Mouse (Mus musculus): ENCODE results near the gene Epor. TPM values are rescaled to one million over a fixed set of nuclear protein-coding genes. Genes with fewer than 3 reads are reported as not detected.
A peak's percentile ranks its signal among the peaks of the same experiment; 100 is the strongest.

Gene Epor
- polyA plus RNA-seq, 1 experiment from 2014 or later, result 3.8 TPM

DNA sequence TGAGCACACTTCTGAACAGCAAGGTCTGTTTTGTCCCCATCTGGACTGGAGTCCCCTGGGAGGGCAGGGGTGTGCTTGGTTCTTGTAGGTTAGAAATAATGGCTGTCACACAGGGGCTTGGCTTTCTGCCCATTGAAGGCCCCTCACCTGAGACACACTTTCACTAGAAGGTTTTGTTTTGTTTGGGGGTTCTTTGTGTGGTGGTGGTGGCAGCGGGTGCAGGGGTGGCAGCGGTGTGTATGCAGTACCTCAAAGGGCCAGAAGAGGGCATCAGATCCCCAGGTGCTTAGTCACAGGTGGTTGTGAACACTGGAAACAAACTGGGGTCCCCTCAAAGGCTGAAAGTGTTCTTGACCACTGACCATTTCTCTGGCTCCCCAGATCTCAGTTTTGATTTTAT is 14.7 kb upstream of the Epor start:
- no peak for ATAC-seq (replicated peaks; ENCODE audit: insufficient number of reproducible peaks, low FRiP score, low TSS enrichment, low read depth)
- WGBS, result 23% methylated on average over 2 of the region's 2 CpGs
- Histone ChIP-seq H3K4me2 (ENCODE audit: low read depth, low read length) (no peak overlapping the region), H3K9ac (replicated peaks; ENCODE audit: low read length) (no peak overlapping the region), H3K4me3 (ENCODE audit: low read depth, low read length) (no peak overlapping the region), H3K27me3 (ENCODE audit: control insufficient read depth, insufficient read depth, low read length) (no peaks in the 10 kb centered on the region; the same call in 1 of the 2 replicates), H3K27ac (replicated peaks; ENCODE audit: low read depth, low read length) (no peak overlapping the region), H3K4me1 (ENCODE audit: control insufficient read depth, insufficient read depth, low read length) (no peaks in the 10 kb centered on the region), H3K36me3 (replicated peaks; ENCODE audit: control insufficient read depth, insufficient read depth, low read depth, low read length) (no peaks in the 10 kb centered on the region), H3K9me3 (replicated peaks; ENCODE audit: control insufficient read depth, low read length) (no peaks in the 10 kb centered on the region)
- DNase-seq (ENCODE audit: low spot score), result no peak

GRCm38 (mm10) chr9:21977331-21977730 is 14.0 kb upstream of the Epor start:
- WGBS, result 89% methylated on average over 5 of the region's 5 CpGs

DNA sequence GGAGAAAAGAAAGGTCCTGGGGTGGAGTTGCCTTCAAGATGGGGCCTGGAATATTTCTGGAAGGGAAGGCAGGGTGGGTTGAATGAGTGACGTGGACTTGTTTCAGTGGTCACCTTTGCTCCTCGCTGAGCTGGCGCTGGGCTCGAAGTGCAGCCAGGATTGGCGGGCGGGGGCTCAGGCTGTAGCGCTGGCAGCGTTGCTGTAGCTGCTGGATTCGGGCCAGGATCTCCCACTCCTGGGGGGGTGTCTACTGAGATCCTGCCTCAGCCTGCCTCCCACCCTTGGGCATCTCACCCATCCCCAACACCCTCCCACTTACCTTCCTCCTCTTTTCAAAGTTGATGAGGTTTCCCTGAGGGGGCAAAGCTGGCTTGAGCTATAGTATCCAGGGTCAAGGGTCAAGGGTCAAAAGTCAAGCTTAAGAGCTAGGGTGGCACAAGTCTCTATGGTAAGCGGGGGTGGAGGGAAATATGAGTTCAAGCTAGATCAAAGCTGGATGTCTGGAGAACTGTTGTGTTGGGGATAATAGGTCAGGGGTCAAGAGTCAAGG is 13.4 kb upstream of the Epor start:
- Histone ChIP-seq H3K9me3 (replicated peaks; ENCODE audit: control insufficient read depth, low read length) (no peaks in the 10 kb centered on the region), H3K4me2 (ENCODE audit: low read depth, low read length) (no peak overlapping the region), H3K4me1 (ENCODE audit: control insufficient read depth, insufficient read depth, low read length) (no peaks in the 10 kb centered on the region), H3K27me3 (ENCODE audit: control insufficient read depth, insufficient read depth, low read length) (no peaks in the 10 kb centered on the region; the same call in 1 of the 2 replicates), H3K27ac (replicated peaks; ENCODE audit: low read depth, low read length) (no peak overlapping the region), H3K36me3 (replicated peaks; ENCODE audit: control insufficient read depth, insufficient read depth, low read depth, low read length) (no peaks in the 10 kb centered on the region), H3K9ac (replicated peaks; ENCODE audit: low read length) (no peak overlapping the region), H3K4me3 (ENCODE audit: low read depth, low read length) (no peak overlapping the region)
- DNase-seq (ENCODE audit: low spot score), result no peak
- no peak for ATAC-seq (replicated peaks; ENCODE audit: insufficient number of reproducible peaks, low FRiP score, low TSS enrichment, low read depth)
- 75% methylated on average over 5 of the region's 10 CpGs for WGBS

More at GRCm38 (mm10) chr9:21977331-21977730, 14.0 kb upstream of the Epor start:
- Histone ChIP-seq H3K27me3 (ENCODE audit: control insufficient read depth, insufficient read depth, low read length) (no peaks in the 10 kb centered on the region; the same call in 1 of the 2 replicates), H3K4me2 (ENCODE audit: low read depth, low read length) (no peak overlapping the region), H3K4me3 (ENCODE audit: low read depth, low read length) (no peak overlapping the region), H3K9me3 (replicated peaks; ENCODE audit: control insufficient read depth, low read length) (no peaks in the 10 kb centered on the region), H3K27ac (replicated peaks; ENCODE audit: low read depth, low read length) (no peak overlapping the region), H3K36me3 (replicated peaks; ENCODE audit: control insufficient read depth, insufficient read depth, low read depth, low read length) (no peaks in the 10 kb centered on the region), H3K9ac (replicated peaks; ENCODE audit: low read length) (no peak overlapping the region), H3K4me1 (ENCODE audit: control insufficient read depth, insufficient read depth, low read length) (no peaks in the 10 kb centered on the region)
- DNase-seq (ENCODE audit: low spot score) (no peak), ATAC-seq (replicated peaks; ENCODE audit: insufficient number of reproducible peaks, low FRiP score, low TSS enrichment, low read depth) (no peak)

DNA sequence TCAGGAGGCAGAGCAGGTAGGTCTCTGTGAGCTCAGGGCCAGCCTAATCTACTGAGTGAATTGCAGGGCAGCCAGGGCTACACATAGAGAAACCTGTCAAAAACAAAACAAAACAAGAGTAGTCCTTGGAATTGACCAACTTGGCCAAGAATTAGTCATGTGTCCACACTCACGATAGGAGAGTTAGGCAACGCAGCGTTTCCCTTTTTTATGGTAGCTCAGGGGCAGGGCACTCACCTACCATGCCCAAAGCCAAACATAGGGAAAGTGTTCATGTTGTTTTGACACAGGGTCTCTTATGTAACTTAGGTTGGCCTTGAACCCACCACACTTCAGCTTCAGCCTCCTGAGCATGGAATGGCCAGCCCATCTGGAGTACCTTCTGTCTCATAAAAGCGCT is 6.0 kb upstream of the Epor start:
- no peak for DNase-seq (ENCODE audit: low spot score)
- WGBS, result 96% methylated on average over 4 of the region's 4 CpGs

DNA sequence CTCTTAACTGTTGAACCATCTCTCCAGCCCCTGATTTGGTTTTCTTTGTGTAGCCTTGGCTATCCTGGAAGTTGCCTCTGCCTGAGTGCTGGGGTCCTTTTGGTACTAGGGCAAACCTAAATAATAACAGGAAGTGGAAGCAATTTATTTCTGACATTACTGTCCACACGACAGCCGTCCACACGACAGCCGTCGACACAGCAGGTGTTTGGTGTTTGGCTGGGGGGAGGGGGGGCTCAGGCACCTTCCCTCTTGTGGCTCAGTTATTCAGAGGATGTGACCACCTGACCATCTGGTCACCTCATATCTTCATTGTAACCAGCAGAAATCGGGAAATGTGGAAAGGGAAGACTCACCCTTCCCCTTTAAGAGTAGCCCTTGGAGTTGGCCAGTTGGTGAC is 5.6 kb upstream of the Epor start:
- Histone ChIP-seq H3K27me3 (ENCODE audit: control insufficient read depth, insufficient read depth, low read length) (no peaks in the 10 kb centered on the region), H3K4me3 (ENCODE audit: low read depth, low read length) (no peak overlapping the region), H3K9ac (replicated peaks; ENCODE audit: low read length) (no peak overlapping the region), H3K4me1 (ENCODE audit: control insufficient read depth, insufficient read depth, low read length) (no peaks in the 10 kb centered on the region), H3K36me3 (replicated peaks; ENCODE audit: control insufficient read depth, insufficient read depth, low read depth, low read length) (no peaks in the 10 kb centered on the region), H3K9me3 (replicated peaks; ENCODE audit: control insufficient read depth, low read length) (no peaks in the 10 kb centered on the region), H3K27ac (replicated peaks; ENCODE audit: low read depth, low read length) (no peak overlapping the region), H3K4me2 (ENCODE audit: low read depth, low read length) (no peak overlapping the region)
- ATAC-seq (replicated peaks; ENCODE audit: insufficient number of reproducible peaks, low FRiP score, low TSS enrichment, low read depth) (no peak), DNase-seq (ENCODE audit: low spot score) (no peak)
- 64% methylated on average over 6 of the region's 6 CpGs for WGBS

More for the DNA sequence above, 6.0 kb upstream of the Epor start:
- Histone ChIP-seq H3K9me3 (replicated peaks; ENCODE audit: control insufficient read depth, low read length) (no peaks in the 10 kb centered on the region), H3K9ac (replicated peaks; ENCODE audit: low read length) (no peak overlapping the region), H3K27me3 (ENCODE audit: control insufficient read depth, insufficient read depth, low read length) (no peaks in the 10 kb centered on the region), H3K4me3 (ENCODE audit: low read depth, low read length) (no peak overlapping the region), H3K4me1 (ENCODE audit: control insufficient read depth, insufficient read depth, low read length) (no peaks in the 10 kb centered on the region), H3K4me2 (ENCODE audit: low read depth, low read length) (no peak overlapping the region), H3K27ac (replicated peaks; ENCODE audit: low read depth, low read length) (no peak overlapping the region), H3K36me3 (replicated peaks; ENCODE audit: control insufficient read depth, insufficient read depth, low read depth, low read length) (no peaks in the 10 kb centered on the region)
- no peak for ATAC-seq (replicated peaks; ENCODE audit: insufficient number of reproducible peaks, low FRiP score, low TSS enrichment, low read depth)

DNA sequence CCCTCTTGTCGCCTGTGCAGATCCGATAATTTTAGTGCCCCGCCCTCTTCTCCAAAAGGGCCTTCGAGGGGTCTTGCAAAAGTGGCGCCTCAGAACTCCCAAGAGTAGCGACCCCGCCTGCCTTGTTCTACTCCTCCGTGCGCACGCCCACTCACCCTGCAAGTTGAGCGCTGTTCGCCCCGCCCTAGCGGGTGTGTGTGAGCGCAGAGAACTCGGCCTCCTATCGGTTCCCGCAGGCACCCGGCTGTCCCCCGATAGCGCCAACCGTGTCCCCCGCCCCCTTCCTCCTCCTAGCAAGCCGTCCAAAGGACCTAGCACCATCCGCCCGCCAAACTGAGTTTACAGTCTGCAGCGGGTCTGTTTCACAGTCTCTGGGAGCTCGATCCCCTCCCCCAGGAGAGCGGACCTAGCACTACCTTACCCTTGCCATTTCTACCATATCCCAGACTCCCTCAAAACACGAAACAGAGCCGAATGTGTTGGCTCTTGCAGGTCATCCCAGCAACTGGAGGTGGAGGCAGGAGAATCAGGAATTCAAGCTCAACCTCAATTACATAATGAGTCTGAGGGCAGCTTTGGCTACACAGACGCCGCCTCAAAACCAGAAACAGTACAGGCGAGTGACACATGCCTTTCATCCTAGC is 768 bp downstream of the Epor start:
- Histone ChIP-seq H3K4me3 (ENCODE audit: low read depth, low read length) (peak overlapping the region; percentile 32), H3K27ac (replicated peaks; ENCODE audit: low read depth, low read length) (no peak overlapping the region), H3K4me1 (ENCODE audit: control insufficient read depth, insufficient read depth, low read length) (0 out of 2 replicates have a peak, but pooled peaks cover 2% of the 10 kb centered on the region), H3K9ac (replicated peaks; ENCODE audit: low read length) (peak overlapping the region; percentile 26), H3K27me3 (ENCODE audit: control insufficient read depth, insufficient read depth, low read length) (peaks cover 33% of the 10 kb centered on the region), H3K9me3 (replicated peaks; ENCODE audit: control insufficient read depth, low read length) (no peaks in the 10 kb centered on the region), H3K36me3 (replicated peaks; ENCODE audit: control insufficient read depth, insufficient read depth, low read depth, low read length) (no peaks in the 10 kb centered on the region), H3K4me2 (ENCODE audit: low read depth, low read length) (peak overlapping the region; percentile 53)
- DNase-seq (ENCODE audit: low spot score) (peak; percentile 82), ATAC-seq (replicated peaks; ENCODE audit: insufficient number of reproducible peaks, low FRiP score, low TSS enrichment, low read depth) (peak; percentile 78)
- 1% methylated on average over 34 of the region's 34 CpGs for whole genome bisulfite sequencing

DNA sequence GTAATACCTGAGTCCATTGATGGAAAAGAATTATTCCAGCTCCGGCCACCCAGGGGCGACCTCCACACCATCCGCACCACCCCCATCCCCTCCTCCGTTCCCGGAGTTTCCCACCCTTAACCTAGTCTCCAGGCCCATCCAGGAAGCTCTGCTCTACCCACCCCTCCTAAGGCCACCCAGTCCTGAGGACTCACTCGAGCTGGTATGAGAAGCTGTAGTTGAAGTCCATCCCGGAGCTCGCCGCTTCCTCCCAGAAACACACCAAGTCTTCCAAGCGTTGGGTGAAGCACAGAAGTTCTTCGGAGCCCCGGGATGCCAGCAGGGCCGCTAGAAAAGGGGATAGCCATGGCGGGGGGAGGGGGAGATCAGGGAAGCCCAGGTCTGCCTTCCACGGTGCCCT is 1.3 kb downstream of the Epor start:
- Histone ChIP-seq H3K4me1 (ENCODE audit: control insufficient read depth, insufficient read depth, low read length) (0 out of 2 replicates have a peak, but pooled peaks cover 2% of the 10 kb centered on the region), H3K27me3 (ENCODE audit: control insufficient read depth, insufficient read depth, low read length) (peaks cover 33% of the 10 kb centered on the region), H3K4me2 (ENCODE audit: low read depth, low read length) (peak overlapping the region; percentile 53), H3K27ac (replicated peaks; ENCODE audit: low read depth, low read length) (no peak overlapping the region), H3K9ac (replicated peaks; ENCODE audit: low read length) (peak overlapping the region; percentile 26), H3K36me3 (replicated peaks; ENCODE audit: control insufficient read depth, insufficient read depth, low read depth, low read length) (no peaks in the 10 kb centered on the region), H3K9me3 (replicated peaks; ENCODE audit: control insufficient read depth, low read length) (no peaks in the 10 kb centered on the region), H3K4me3 (ENCODE audit: low read depth, low read length) (peak overlapping the region; percentile 32)
- WGBS, result 0% methylated on average over 15 of the region's 15 CpGs
- peak; percentile 49; the same call in 1 of the 2 replicates for ATAC-seq (replicated peaks; ENCODE audit: insufficient number of reproducible peaks, low FRiP score, low TSS enrichment, low read depth)
- peak; percentile 15 for DNase-seq (ENCODE audit: low spot score)

DNA sequence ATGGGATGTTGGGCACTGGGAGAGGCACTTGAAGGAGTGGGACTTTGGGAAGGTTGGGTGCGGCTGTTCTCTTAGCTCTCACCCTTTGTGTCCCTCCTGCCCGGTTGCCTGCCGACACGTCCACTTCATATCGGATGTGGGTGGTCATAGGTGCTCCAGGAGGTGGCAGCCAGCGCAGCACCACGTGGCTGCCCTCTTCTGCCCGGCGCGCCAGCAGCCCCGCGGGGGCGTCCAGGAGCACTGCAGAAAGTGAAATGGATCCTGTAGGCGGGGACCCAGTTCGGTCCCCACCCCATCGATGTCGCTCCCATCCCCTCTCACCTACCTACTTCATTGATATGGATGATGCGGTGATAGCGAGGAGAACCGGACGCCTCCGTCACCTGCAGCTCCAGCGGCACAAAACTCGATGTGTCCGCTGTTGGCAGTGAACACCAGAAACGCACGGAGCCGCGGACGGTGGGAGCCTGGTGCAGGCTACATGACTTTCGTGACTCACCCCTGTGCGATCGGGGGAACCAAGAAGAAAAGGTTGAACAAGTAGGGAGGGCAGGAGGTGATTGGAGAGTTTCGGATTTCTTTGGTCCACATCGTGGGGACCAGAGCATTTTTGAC is 1.8 kb downstream of the Epor start:
- no peak overlapping the region for H3K9ac ChIP-seq (replicated peaks; ENCODE audit: low read length)
- DNase-seq (ENCODE audit: low spot score), result peak; percentile 9

More for the DNA sequence above, 1.8 kb downstream of the Epor start:
- H3K4me2 ChIP-seq (ENCODE audit: low read depth, low read length), result peak overlapping the region; percentile 53
- ATAC-seq (replicated peaks; ENCODE audit: insufficient number of reproducible peaks, low FRiP score, low TSS enrichment, low read depth), result no peak
- 1% methylated on average over 35 of the region's 35 CpGs for WGBS
- H3K27me3 ChIP-seq (ENCODE audit: control insufficient read depth, insufficient read depth, low read length), result peaks cover 33% of the 10 kb centered on the region
- peak overlapping the region; percentile 32 for H3K4me3 ChIP-seq (ENCODE audit: low read depth, low read length)
- H3K36me3 ChIP-seq (replicated peaks; ENCODE audit: control insufficient read depth, insufficient read depth, low read depth, low read length), result no peaks in the 10 kb centered on the region
- no peaks in the 10 kb centered on the region for H3K9me3 ChIP-seq (replicated peaks; ENCODE audit: control insufficient read depth, low read length)
- no peak overlapping the region for H3K27ac ChIP-seq (replicated peaks; ENCODE audit: low read depth, low read length)
- 0 out of 2 replicates have a peak, but pooled peaks cover 2% of the 10 kb centered on the region for H3K4me1 ChIP-seq (ENCODE audit: control insufficient read depth, insufficient read depth, low read length)
